Mouse (Mus musculus): ENCODE results near the gene Mrtfb.

The Mrtfb gene

DNA sequence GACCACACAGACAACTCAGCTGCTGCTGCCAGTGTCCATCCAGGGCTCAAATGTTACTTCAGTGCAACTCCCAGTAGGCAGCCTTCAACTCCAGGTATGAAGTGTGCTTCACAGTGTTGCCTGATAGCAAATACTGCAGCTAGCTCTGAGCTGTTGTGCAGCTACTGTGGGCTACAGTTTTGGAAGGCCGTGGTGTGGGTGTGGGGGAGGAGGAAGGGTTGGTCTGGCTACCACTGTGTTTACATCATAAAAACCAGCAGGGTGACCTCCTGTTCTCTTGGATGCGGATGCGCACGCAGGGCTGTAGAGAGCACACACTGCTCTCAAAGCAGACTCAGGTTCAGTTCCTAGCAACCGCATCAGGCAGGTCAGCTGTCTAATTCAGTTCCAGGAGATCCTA lies 145.3 kb downstream of the Mrtfb start:
- no peak for ATAC-seq (ENCODE audit: low TSS enrichment)

- ATAC-seq (ENCODE audit: low TSS enrichment): no peak
Measured at GRCm38 (mm10) chr16:13404656-13405055, 148.4 kb downstream of the Mrtfb start.

DNA sequence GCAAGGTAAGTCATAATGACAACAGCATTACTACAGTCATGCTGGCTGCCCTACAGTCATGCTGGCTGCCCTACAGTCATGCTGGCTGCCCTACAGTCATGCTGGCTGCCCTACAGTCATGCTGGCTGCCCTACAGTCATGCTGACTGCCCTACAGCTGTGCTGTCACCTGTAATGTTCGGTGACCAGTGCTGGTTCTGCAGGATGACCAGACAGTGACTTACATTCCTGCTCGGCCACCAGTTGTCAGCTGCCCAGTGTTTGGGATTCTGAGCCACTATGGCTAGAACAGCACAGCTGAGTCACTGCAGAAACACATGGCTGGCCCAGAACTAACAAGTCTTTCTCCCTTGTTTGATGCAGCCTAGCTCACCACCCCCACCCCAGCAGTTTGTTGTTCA lies 149.1 kb downstream of the Mrtfb start:
- no peak for ATAC-seq (ENCODE audit: low TSS enrichment)

DNA sequence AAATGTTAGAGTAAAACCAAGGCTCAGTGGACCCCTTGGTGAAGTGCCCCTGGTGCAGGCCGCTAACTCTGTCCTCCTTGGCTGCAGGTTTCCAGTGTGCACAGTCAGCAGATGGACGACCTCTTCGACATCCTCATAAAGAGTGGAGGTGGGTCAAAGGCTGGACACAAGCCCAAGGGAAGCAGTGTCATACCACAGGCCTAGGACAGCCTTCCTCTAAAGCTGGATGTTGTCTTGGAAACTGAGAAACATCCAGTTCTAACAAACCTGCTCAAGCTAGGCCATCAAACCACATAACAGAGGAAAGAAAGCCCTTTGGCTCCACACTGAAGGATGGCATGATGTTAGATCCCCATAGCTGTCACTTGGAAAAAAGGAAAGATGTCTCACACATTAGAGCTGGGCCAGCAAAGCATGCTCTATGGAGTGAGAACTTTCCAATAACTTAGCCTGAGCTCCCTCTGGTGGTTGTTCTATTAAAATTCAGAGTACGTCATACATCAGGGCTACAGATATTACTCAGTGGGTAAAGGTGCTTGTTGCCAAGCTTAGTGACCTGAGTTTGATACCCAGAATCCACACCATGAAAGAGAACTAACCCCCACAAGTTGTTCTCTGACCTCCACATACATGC lies 153.4 kb downstream of the Mrtfb start:
- peak; percentile 58 for ATAC-seq (ENCODE audit: low TSS enrichment)

- no peak for ATAC-seq (ENCODE audit: low TSS enrichment)
Measured at GRCm38 (mm10) chr16:13410760-13411159, 154.5 kb downstream of the Mrtfb start.

DNA sequence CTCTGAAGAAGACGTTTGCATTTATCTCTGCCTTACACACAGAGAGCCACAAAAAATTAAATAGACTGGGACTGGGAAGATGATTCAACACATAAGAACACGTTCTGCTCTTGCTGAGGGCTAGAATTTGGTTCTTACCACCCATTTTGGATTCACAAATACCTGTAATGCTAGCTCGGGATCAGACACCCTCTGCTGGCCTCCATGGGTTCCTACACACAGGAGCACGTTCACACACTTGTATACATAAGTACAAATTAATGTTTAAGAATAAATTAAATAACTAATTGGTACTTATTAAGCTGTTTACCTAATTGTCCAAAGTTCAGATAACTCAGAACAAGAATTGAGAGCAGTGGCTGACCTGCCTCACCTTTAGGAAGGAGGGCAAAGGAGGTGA lies 155.2 kb downstream of the Mrtfb start:
- no peak for ATAC-seq (ENCODE audit: low TSS enrichment)

DNA sequence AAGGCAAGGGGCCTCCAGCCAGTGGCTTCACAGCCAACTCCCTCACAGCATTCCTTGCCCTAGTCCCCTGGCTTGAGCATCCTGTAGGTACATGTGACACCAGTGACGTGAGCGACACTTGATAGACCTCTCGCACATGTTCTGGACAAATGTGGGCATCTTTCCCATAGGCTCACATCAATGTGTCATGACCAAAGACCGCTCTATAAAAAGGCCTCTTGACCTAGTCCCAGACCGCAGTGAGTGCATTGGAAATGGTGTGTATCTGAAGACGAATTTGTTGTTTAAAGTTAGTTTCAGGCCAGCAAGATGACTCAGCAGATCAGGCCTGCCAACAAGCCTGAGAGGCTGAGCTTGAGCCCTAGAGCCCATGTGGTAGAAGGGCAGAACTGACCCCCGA lies 158.3 kb downstream of the Mrtfb start:
- 0 out of 2 replicates have a peak, but pooled peaks have one; percentile 1 for ATAC-seq (ENCODE audit: low TSS enrichment)

- peak; percentile 50 for ATAC-seq (ENCODE audit: low TSS enrichment)
Measured at GRCm38 (mm10) chr16:13414972-13415371, 158.7 kb downstream of the Mrtfb start.

DNA sequence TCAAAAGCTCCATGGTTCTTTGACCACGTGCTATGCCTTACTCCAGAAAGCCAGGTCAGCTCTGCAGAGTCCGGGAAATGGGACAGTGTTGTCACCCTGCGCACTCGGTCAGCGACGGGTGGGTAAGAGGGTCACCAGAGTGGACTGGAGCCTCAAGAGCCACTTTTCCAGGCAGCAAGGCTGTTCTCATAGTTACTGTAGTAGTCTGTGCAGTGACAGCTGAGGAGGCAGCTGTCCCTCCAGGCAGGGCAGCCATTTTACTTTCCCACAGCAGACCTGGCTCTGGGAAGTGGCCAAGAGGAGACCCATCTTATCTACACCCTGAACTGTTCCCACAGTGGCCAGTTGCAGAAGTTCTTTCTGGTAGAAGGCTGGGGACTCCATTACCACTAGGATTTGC lies 159.2 kb downstream of the Mrtfb start:
- no peak for ATAC-seq (ENCODE audit: low TSS enrichment)

- ATAC-seq (ENCODE audit: low TSS enrichment): 0 out of 2 replicates have a peak, but pooled peaks have one; percentile 28
Measured at GRCm38 (mm10) chr16:13416465-13416864, 160.2 kb downstream of the Mrtfb start.

- no peak for ATAC-seq (ENCODE audit: low TSS enrichment)
Measured at GRCm38 (mm10) chr16:13417904-13418303, 161.6 kb downstream of the Mrtfb start.

- ATAC-seq (ENCODE audit: low TSS enrichment): no peak
Measured at GRCm38 (mm10) chr16:13419752-13420151, 163.5 kb downstream of the Mrtfb start.

- no peak for ATAC-seq (ENCODE audit: low TSS enrichment)
Measured at GRCm38 (mm10) chr16:13422522-13422921, 166.2 kb downstream of the Mrtfb start.

GRCm38 (mm10) chr16:13423587-13424355 lies 167.5 kb downstream of the Mrtfb start:
- no peak for ATAC-seq (ENCODE audit: low TSS enrichment)

- peak; percentile 56; the same call in 1 of the 2 replicates for ATAC-seq (ENCODE audit: low TSS enrichment)
Measured at GRCm38 (mm10) chr16:13425804-13426203, 169.5 kb downstream of the Mrtfb start.

DNA sequence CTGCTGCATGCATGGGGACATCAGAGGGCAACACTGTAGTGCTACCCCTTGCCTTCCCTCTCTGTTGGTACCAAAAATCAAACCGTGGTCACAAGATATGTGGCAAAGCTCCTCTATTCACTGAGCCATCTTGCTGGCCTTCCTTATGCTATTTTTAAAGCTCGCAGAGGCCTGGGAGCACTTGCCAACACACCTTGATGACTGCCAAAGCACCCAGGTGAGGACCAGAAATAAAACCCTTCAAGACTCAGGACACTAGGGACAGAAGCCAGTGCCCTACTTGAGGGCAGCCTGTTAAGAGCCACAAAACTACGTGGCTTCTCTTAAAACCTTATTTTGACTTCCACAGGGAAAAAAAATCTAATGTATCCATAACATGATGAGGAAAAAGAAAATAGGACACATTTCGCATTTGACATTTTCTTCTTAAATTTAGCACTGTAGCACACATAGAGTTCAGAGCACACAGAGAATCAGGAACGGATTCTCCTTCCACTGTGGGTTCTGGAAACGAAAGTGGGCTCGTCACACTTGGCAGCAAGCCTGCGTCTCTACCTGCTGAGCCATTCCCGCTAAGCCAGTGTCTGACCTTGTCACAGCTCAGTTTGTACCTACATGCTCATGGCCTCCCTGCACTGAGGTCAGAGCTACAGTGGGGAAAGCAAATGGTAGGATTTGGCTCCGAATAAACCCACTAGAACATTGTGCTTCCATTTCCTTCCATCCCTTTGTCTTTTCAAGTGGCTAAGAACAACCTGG lies 170.7 kb downstream of the Mrtfb start:
- ATAC-seq (ENCODE audit: low TSS enrichment): no peak

DNA sequence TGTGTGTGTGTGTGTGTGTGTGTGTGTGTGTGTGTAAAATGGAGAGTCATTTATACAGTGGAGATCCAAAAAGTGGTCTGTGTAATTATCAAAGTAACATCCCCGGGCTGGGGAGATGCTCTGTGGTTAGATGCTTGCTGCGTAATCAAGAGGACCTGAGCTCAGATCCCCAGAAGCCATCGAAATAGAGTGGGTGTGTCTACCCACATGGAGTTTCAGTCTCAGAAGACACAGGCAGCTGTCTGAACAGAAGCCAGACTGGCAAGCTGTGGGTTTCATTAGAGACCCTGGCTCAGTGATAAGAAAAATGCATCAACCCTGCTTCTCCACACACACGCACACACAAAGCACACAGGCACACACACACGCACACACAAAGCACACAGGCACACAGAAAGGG lies 171.8 kb downstream of the Mrtfb start:
- ATAC-seq (ENCODE audit: low TSS enrichment): no peak

- ATAC-seq (ENCODE audit: low TSS enrichment): no peak
Measured at GRCm38 (mm10) chr16:13428806-13429205, 172.5 kb downstream of the Mrtfb start.

DNA sequence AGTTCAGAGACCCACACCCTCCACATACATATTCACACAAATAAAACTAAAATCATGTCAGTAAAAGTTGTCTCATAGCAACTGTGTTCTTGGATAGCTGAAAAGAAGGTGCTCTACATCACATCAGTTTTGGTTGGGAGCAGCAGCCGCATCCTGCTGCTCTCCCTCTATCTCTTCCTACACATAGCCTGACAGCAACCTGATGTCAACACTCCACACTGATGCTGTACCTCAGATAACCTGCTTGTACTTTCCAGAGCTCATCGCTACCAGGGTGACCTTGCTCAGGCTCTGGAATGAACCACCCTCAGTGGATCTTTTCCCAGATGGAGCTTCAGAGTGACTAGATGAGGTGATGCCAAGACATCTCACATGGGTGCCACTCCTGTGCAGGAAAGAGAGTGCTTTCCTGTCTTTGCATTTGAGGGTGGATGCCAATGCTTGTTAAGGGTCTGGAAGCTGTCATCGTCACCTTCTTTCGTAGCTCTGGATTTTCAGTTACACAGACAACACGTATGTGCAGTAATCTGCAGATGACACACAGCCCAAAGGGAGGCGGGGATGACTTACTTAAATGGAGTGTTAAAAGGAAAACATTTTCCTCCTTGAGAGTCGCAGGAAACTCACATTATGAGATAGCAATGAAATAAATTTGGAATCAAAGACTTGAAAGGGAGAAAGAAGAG lies 173.8 kb downstream of the Mrtfb start:
- peak; percentile 52 for ATAC-seq (ENCODE audit: low TSS enrichment)

DNA sequence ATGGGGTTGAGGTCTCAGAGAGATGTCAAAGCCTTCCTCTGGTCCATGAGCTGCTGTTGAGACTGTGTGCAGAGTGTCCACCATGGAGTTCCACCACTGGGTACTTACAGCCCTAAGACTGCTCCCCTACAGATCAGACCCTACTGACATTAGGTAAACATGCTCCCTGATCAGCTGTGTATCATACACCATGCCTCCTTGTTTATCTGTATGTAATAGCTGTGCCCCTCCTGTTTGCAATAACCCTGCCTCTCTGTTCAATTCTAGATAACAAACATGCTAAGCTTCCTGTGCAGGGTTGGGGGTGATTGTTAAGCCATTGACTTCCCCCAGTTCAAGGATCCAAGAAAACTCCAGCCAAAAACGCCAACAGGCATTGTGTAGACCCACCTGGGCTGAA lies 174.7 kb downstream of the Mrtfb start:
- no peak for ATAC-seq (ENCODE audit: low TSS enrichment)

- no peak for ATAC-seq (ENCODE audit: low TSS enrichment)
Measured at GRCm38 (mm10) chr16:13435627-13436026, 179.3 kb downstream of the Mrtfb start.
